Mouse (Mus musculus) liver, postnatal 0 days (tissue): Measurements from ENCODE around the gene Nes. TPM values are rescaled to one million over a fixed set of nuclear protein-coding genes. Genes with fewer than 3 reads are reported as not detected.

Source experiments
- ATAC-seq: fragments of 200-750 bp; cut with Nextera tagmentation; 2 replicates; pipeline ENCODE4 v1.8.0; 2017; ENCODE audit warnings: mild to moderate bottlenecking, moderate library complexity
- DNase-seq: peaks from one replicate; pipeline ENCODE4 v3.0.0-alpha.2; 2016
- H3K27ac ChIP-seq: fragments of 300-500 bp; sonication (generic); 2 replicates; pipeline ENCODE4 v1.5.1; 2014; ENCODE audit warnings: antibody characterized with exemption, moderate library complexity, mild to moderate bottlenecking, low read depth
- H3K27me3 ChIP-seq: fragments of 300-500 bp; sonication (generic); 2 replicates; pipeline ENCODE4 v1.6.1; 2014; ENCODE audit warnings: low read length, control low read depth, mixed read lengths; ENCODE audit not compliant: insufficient read depth
- H3K36me3 ChIP-seq: fragments of 300-500 bp; sonication (generic); replicated peaks from 2 replicates; pipeline ENCODE4 v1.6.1; 2014; ENCODE audit warnings: mild to moderate bottlenecking, control low read depth, low read length, moderate library complexity, mixed read lengths; ENCODE audit not compliant: insufficient read depth
- H3K4me1 ChIP-seq: fragments of 300-500 bp; sonication (generic); 2 replicates; pipeline ENCODE4 v1.6.1; 2014; ENCODE audit warnings: antibody characterized with exemption, mild to moderate bottlenecking, control low read depth; ENCODE audit not compliant: insufficient read depth
- H3K4me2 ChIP-seq: fragments of 300-500 bp; sonication (generic); 2 replicates; pipeline ENCODE4 v1.6.1; 2014; ENCODE audit warnings: low read depth, mild to moderate bottlenecking, low read length, moderate library complexity, mixed read lengths
- H3K4me3 ChIP-seq: fragments of 300-500 bp; sonication (generic); 2 replicates; pipeline ENCODE4 v1.5.1; 2014; ENCODE audit warnings: low read depth, low read length
- H3K9ac ChIP-seq: fragments of 300-500 bp; sonication (generic); replicated peaks from 2 replicates; pipeline ENCODE4 v1.6.1; 2014; ENCODE audit warnings: mild to moderate bottlenecking, moderate library complexity
- H3K9me3 ChIP-seq: fragments of 300-500 bp; sonication (generic); 2 replicates; pipeline ENCODE4 v1.6.1; 2016; ENCODE audit warnings: mild to moderate bottlenecking, control low read depth, low read length, mixed read lengths
- CTCF ChIP-seq: sonication (generic); IDR thresholded peaks from 2 replicates; pipeline ENCODE4 v1.5.1; 2016; ENCODE audit warnings: antibody characterized with exemption, low read depth
- EP300 ChIP-seq: IDR thresholded peaks from 2 replicates; pipeline ENCODE4 v1.6.1; 2016; ENCODE audit warnings: antibody characterized with exemption, low read depth, mild to moderate bottlenecking
- WGBS: fragments of 180-500 bp; shearing (Covaris S2); extraction: QIAGEN DNeasy Blood & Tissue Kit; methylation state at CpG from one replicate; pipeline ENCODE4 v1.1.7; 2014; ENCODE audit not compliant: insufficient replicate concordance; 5-methylcytosine and 5-hydroxymethylcytosine counted together
- polyA plus RNA-seq: library from polyadenylated mRNA; unstranded; fragments of >200 nt; fragmentation: Nextera tagmentation; extraction: Ambion mirVana; gene quantifications from 2 replicates; pipeline ENCODE4 v1.2.1, GENCODE M21; 2015

The Nes gene
- polyA plus RNA-seq, 1 experiment from 2014 or later, result 0.83 TPM

DNA sequence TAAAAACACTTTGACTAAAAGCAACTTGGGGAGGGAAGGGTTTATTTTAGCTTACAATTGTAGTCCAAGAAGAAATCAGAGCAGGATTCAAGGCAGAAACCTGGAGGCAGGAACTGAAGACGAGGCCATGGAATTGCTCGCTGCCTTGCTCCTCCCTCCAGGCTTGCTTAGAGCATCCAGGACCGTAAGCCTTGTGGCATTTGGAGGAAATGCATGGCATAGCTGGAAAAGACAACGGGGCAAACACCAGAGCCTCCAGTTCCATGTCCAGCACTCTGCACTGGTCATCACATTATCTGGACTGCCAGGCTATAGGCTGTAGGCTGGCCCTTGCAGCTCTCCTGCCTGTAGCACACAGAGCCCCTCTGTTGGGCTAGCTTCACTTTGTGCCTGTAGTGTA, 36.4 kb upstream of the Nes start:
- H3K4me1 ChIP-seq, result peaks cover 24% of the 10 kb centered on the region
- DNase-seq, result no peak
- no peak for TF ChIP-seq CTCF
- no peak for TF ChIP-seq EP300
- peaks cover 43% of the 10 kb centered on the region for H3K36me3 ChIP-seq
- no peaks in the 10 kb centered on the region for H3K9me3 ChIP-seq
- no peak for ATAC-seq
- H3K27ac ChIP-seq, result peak overlapping the region; percentile 57; the same call in 1 of the 2 replicates
- H3K27me3 ChIP-seq, result no peaks in the 10 kb centered on the region
- no peak overlapping the region for H3K4me3 ChIP-seq
- WGBS, result 79% methylated on average over 4 of the region's 4 CpGs
- H3K9ac ChIP-seq, result no peak overlapping the region
- 0 out of 2 replicates have a peak overlapping the region, but pooled peaks have one; percentile 39 for H3K4me2 ChIP-seq

DNA sequence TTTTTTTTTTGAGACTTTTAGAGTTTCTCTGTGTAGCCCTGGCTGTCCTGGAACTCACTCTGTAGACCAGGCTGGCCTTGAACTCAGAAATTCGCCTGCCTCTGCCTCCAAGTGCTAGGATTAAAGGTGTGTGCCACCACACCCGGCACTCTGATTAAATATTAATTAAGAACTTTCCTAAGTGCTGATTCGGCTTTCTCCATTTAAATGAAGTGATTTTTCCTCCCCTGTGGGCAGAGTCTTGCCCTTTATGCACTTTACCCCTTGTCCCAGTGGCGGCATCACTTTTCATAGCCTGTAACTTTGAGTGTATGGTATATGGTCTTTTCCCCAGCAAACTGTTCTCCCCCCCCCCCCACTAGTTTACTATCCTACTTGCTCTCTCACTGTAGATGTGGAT, 35.7 kb upstream of the Nes start:
- no peaks in the 10 kb centered on the region for H3K9me3 ChIP-seq
- no peak overlapping the region for H3K27ac ChIP-seq
- no peaks in the 10 kb centered on the region for H3K27me3 ChIP-seq
- 78% methylated on average over 4 of the region's 4 CpGs for WGBS
- no peak for ATAC-seq
- H3K9ac ChIP-seq, result no peak overlapping the region
- no peak overlapping the region for H3K4me3 ChIP-seq
- TF ChIP-seq EP300, result no peak
- DNase-seq, result no peak
- no peak overlapping the region for H3K4me2 ChIP-seq
- peaks cover 24% of the 10 kb centered on the region for H3K4me1 ChIP-seq
- peaks cover 46% of the 10 kb centered on the region for H3K36me3 ChIP-seq

DNA sequence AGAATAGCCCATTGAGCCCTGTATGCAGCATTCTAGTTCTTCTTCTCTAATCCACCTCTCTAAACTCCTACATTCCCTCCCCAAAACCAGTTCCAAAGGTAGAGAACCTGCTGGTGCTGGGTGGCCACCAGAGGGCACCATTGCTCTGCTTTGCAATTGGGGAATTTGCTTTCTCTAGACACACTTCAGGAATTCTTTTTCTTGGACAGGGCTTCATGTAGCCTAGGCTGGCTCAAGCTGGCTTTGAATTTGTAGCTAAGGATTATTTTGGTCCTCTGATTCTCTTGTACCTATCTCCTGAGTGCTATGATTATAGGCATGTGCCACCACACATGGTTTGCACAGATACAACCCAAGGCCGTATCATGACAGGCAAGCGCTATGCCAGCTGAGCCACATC, 35.1 kb upstream of the Nes start:
- Histone ChIP-seq H3K4me3 (no peak overlapping the region), H3K9me3 (no peaks in the 10 kb centered on the region), H3K9ac (no peak overlapping the region), H3K36me3 (peaks cover 49% of the 10 kb centered on the region), H3K4me1 (peaks cover 24% of the 10 kb centered on the region), H3K27ac (no peak overlapping the region), H3K27me3 (no peaks in the 10 kb centered on the region), H3K4me2 (no peak overlapping the region)
- 91% methylated on average over 2 of the region's 2 CpGs for WGBS
- DNase-seq (peak; percentile 85), ATAC-seq (peak; percentile 24; the same call in 1 of the 2 replicates)
- TF ChIP-seq EP300, result no peak
- TF ChIP-seq CTCF, result peak; percentile 96

DNA sequence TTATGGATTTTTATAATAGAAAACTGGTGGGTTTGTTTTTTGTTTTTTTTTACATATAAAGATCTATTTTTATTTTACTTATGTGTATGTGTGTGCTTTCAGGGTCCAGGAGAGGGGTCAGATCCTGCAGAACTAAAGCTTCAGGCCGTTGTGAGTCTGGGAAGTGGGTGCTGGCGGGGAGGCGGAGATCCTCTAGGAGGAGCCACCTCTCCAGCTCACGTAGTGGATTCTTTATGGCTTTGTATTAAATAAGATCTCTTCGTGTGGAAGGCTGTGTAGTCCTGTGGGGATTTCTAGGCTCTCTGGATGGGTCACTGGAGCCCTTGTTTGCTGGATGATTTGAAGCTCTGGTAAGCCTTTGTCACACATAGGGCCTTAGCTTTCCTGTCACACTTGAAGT, 30.3 kb upstream of the Nes start:
- peaks cover 51% of the 10 kb centered on the region for H3K36me3 ChIP-seq
- H3K4me3 ChIP-seq, result no peak overlapping the region
- H3K9ac ChIP-seq, result no peak overlapping the region
- no peak overlapping the region for H3K4me2 ChIP-seq
- ATAC-seq (no peak), DNase-seq (no peak)
- 82% methylated on average over 5 of the region's 5 CpGs for WGBS
- TF ChIP-seq EP300 (no peak), CTCF (no peak)
- H3K4me1 ChIP-seq, result no peaks in the 10 kb centered on the region
- no peaks in the 10 kb centered on the region; the same call in none of the 2 replicates for H3K27me3 ChIP-seq
- H3K27ac ChIP-seq, result no peak overlapping the region
- H3K9me3 ChIP-seq, result no peaks in the 10 kb centered on the region

DNA sequence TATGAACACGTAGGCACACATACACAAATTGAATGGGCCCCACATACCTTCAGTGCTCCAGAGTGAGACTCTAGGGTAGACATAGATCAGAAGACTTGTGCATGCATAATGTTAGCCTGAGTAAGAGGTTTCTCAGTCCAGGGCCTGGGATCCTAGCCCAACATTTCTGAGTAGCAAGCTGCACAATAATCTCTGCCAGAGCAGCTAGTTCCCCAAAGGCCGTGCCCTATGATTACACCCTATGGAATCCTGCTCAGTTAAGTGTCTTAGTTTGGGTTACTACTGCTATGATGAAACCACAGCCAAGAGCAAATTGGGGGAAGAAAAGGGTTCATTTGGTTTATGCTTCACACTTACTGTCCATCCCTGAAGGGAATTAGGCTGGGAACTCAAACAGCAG, 28.4 kb upstream of the Nes start:
- Histone ChIP-seq H3K9ac (no peak overlapping the region), H3K9me3 (no peaks in the 10 kb centered on the region), H3K4me1 (0 out of 2 replicates have a peak, but pooled peaks cover 2% of the 10 kb centered on the region), H3K36me3 (peaks cover 43% of the 10 kb centered on the region), H3K4me3 (no peak overlapping the region), H3K27me3 (peaks cover 18% of the 10 kb centered on the region), H3K27ac (no peak overlapping the region), H3K4me2 (no peak overlapping the region)
- no peak for DNase-seq
- WGBS, result 91% methylated on average over 2 of the region's 2 CpGs
- ATAC-seq, result no peak
- TF ChIP-seq EP300 (no peak), CTCF (no peak)

DNA sequence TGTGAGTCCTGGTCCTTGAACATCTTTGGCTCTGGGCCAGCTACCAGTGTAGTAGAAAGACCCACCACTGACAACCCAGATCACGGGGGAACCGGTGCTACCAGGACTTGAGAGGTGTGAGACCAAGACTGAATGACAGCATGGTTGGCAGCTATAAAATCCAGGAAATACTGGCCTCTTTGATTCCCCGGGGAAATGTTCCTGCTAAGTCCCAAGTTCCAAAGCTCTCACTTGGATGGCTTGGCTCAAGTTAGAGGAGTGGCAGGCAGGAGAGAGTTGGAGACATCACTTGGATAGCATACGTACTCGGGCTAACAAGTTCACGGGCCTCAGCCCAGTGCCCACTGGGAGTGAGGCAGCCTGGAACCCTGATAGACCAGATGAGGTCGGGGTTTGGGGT, 27.3 kb upstream of the Nes start:
- Histone ChIP-seq H3K27me3 (peaks cover 29% of the 10 kb centered on the region), H3K9ac (no peak overlapping the region), H3K4me1 (peaks cover 11% of the 10 kb centered on the region), H3K27ac (no peak overlapping the region), H3K36me3 (peaks cover 31% of the 10 kb centered on the region), H3K4me2 (no peak overlapping the region), H3K4me3 (no peak overlapping the region), H3K9me3 (no peaks in the 10 kb centered on the region)
- ATAC-seq (no peak), DNase-seq (no peak)
- 72% methylated on average over 7 of the region's 7 CpGs for WGBS
- TF ChIP-seq CTCF (no peak), EP300 (no peak)
